Mouse (Mus musculus): ENCODE measurements around the gene Mall.

Gene Mall

GRCm38 (mm10) chr2:127729671-127730070 lies at the start of gene Mall:
Mall (minus strand) TSS chr2:127729932.
- peak; percentile 26 for DNase-seq

GRCm38 (mm10) chr2:127778451-127778850 lies 48.7 kb upstream of the Mall start:
- no peak for DNase-seq

DNA sequence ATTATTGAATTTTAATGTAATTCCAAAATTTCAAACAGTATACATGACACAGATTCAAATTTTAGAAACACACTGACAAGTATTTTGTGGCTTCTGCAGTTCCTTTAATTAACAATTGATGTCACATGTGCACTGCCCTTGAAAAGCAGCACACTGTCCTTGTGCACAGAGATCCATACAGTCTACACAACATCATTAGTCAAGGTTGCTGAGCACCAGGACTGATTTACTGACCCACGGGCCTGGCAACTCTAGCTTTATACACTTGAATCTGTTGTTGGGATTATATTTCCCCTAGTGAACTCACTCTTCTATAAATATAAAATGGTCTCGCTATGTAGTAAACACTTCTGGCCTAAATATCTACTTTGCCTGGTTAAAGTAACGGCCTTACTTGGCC lies 45.3 kb upstream of the Mall start:
- no peak for DNase-seq

DNA sequence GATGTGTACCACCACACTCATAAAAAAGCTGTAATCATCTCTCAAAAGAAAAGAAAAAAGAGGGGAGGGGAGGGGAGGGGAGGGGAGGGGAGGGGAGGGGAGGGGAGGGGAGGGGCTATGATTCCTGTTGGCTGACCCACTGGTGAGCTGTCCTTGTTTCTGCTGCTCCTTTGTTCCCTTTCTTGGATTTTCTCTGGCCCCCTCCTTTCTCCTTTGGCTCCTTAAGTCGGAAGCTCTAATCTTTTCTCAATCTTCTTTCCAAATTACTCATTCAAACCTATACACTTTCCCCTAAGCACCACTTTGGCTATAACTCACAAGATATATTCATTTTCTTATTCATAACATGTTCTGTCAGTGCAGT lies 44.8 kb upstream of the Mall start:
- no peak for DNase-seq

GRCm38 (mm10) chr2:127773938-127774577 lies 44.3 kb upstream of the Mall start:
- DNase-seq: no peak

GRCm38 (mm10) chr2:127761587-127761986 lies 31.9 kb upstream of the Mall start:
- DNase-seq: no peak

DNA sequence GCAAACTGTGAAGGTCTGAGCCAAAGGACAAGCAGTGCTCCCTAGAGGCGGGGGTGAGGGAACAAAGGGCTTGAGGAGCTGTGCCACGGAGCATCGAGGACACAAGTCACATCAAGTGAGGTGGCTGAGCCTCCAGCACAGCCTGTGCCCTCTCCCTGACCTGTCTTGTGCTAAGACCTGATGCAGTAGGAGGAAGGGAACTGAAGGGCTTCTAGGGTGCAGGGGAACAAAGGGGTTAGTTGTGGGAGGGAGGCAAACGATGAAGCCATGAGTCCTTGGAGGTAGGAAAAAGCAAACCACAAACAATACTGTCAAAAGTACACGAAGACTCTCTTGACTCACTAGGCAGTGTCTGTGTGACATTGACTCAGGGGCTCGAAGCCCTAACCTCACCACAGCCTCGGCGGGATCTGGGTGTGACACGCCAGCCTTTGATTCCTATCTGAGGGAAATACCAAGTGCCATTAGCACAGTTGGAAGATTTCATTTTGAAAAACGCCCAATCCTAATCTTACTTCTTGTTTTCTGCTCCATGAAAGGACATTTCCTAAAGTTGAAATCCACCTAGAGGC lies 30.8 kb upstream of the Mall start:
- DNase-seq: no peak

DNA sequence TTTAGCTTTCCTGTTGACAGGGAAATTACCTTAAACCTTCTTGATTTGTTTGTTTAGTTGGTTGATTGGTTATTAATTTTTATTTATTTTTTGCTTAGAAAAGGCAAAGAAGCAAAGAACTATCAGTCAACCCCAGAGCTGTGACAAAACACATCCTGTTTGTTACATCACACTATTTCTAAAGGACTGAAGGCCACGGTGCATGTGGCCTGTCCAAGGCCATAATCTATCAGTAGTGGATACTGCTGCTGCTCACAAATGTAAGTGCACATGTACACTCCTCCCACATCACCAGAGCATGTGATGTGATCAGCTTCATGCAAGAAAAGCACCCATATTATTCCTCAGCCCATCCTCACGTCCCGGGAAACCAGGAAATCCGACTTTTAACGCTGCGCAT lies 30.3 kb upstream of the Mall start:
- no peak for DNase-seq

- DNase-seq: peak; percentile 25
These were observed 29.6 kb upstream of the Mall start for GRCm38 (mm10) chr2:127759157-127759880.

GRCm38 (mm10) chr2:127757171-127757570 lies 27.4 kb upstream of the Mall start:
- DNase-seq: no peak

DNA sequence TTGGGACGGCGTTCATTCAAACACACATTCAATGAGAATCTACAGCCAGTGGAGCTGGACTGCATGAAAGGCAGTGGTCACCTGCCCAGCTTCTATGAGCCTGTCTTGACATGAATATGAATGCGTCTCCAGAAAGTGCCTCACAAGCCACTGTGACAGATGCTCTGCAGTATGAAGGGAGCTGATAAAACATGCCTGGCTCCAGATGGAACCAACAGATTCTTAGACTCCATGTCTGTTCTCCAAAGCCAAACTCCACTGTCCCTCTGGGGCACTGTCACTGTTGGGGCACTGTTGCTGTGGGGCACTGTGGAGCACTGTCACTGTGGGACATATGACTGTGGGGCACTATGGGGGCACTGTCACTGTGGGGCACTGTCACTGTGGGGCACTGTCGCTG lies 24.4 kb upstream of the Mall start:
- DNase-seq: no peak

GRCm38 (mm10) chr2:127751849-127752610 lies 22.3 kb upstream of the Mall start:
- DNase-seq: no peak

- DNase-seq: no peak
These were observed 19.6 kb upstream of the Mall start for GRCm38 (mm10) chr2:127749376-127749775.

DNA sequence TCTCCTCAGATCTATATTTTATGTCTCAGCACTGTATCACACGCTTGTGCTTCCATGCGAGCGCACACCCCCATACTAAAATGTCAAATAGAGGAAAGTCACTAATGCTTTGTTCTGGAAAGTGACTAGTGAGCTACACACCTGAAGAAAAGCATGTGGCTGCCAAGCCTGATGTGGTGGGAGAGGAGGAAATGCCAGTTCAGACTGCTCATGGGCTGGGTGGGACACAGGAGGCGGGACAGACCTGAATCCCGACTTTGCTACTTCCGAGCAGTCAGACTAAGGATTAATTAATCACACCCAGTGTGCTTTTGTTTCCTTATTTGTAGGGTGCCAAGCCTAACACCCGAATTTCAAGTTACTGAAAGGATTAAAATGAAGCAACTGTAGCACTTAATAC lies 18.6 kb upstream of the Mall start:
- DNase-seq: no peak

GRCm38 (mm10) chr2:127742637-127743036 lies 12.9 kb upstream of the Mall start:
- no peak for DNase-seq

DNA sequence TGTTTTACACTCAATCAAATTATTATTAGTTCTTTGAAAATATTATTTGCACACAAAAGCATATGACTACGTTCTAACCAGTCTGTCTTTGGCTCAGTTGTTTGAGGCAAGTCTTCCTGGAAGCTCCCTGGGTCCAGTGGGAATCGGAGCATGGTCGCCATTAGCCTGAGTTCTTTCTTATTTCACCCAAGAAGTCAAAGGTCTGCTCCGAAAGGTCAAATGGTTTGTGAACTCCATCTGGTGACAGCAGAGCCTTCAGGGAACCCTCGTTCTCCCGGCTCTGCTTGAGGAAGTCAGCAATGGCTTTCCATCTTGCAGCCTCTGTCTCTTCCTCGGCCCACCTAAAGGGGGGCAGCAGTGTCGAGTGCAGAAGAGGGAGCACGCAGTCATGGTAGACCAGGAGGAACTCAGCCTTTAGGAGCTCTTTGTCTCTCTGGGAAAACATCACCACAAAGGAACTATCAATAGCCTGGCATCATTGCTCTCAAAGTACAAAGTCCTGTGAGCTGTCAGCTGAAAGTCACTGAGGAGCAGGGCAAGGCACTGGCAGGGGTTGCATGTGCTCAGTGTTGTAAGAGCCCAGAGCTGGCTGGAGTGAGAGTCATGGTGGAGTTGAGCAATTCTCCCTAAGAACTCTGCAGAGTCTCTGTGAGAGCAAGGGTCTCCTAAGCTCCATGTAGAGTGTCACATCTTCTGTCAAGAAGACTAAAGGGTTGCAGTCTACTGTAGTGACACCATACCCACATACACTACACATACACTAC lies 11.2 kb upstream of the Mall start:
- peak; percentile 30 for DNase-seq

- no peak for DNase-seq
These were observed 8.2 kb upstream of the Mall start for GRCm38 (mm10) chr2:127737885-127738284.

DNA sequence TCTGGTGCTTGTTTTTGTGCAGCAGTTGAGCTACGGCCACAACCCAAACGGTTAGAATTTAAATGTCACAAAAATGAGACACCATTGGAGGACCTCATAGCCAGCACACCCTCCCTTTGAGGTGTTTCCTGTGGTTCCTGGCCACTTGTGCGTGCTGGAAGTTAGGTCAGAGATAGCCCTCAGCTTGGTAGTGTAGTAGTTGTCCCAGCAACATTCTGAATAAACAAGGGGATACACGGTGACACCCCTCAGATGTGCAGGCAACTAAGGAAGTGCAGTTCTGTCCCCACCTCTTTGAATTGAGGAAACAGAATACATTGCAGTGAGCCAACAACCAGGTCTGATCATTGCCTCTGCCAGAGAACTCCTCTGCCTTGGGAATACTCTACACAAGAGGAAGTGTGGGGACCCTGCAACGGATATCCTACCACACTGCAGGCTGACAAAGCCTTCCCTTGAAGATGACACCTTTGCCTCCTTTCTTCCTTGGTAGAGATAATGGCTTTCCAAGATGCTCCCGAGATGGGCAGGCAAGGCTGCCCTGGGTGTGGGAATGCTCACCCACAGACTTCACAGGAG lies 7.0 kb upstream of the Mall start:
- DNase-seq: no peak

DNA sequence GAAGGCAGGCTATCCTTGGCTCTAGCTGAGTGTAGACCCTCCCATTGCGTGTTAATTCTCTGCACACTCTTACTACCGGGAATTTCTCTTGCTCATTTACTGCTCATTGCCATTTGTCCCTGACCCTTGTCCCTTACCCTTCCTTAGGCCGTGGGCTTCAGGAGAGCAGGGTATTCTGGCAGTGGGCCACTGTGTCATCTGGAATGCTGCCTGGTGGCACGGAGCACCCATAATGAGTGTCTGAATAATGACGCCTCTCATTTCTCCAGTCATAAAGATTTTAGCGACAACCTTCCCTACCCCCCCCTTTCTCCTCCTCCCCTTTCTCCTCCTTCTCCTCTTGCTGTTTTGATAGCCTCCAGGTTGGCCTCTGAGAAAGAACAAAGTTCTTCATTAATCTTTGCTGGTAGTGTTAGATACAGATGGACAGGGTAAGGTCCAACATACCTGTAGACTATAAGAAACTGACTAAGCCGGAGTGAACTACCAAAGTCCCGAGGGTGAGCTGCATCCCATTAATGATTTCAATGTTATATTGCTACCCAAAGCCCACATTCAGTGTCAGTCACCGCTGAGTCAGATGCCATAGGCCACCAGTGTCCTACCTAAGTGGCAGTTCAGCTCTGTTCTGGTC lies 5.9 kb upstream of the Mall start:
- DNase-seq: no peak

DNA sequence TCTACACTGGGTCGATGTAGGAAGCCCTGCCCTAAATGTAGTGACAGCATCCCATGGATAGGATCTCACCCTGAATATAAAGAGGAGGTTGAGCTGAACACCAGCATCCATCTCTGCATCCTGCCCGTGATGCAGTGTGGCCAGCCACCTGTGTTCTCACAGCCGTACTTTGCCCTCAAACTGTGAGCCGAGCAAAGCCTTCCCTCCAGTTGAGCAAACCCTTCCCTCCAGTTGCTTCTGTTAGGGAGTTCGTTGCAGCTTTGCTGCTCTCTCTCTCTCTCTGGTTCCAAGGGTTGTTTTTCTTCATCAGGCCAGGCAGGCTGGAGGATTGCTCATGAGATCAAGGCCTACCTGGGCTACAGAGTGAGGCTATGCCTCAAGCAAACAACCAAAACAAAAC lies 5.2 kb upstream of the Mall start:
- no peak for DNase-seq

DNA sequence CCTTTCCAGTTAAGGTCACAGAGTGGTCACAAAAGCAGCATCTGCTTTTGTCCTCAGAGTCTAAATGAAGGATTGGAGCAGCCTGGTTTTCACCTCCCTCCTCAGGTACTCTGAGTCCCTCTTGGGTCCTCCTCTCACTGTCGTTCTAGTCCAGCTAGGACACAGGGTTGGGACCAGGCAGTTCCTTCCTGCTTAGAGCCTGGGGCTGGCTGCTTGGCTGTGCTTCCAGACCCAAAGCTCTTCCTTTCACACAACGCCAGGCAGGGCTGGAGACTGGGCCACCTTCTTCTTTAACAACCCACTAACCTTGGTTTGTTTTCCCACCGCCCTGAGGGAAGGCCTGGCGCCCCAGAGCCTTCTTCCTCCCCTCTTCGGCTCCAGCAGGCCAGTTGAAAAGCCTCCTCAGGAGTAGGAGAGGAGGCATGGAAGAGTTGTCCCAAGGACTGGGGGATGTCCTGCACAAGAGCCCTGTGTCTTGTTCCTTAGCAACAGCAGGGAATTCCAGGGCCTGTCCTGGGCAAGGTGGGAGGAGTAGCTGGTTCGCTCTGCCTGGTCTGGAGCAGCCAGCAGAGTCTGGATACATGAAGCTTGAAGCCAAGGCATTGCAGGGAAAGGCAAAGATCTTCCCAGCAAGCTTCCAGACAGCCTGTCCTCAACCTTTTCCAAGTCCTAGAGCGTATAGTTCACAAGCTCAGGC lies 717 bp upstream of the Mall start:
- no peak for DNase-seq

Measured in lung, postnatal 36 days (tissue).